Mouse (Mus musculus): ENCODE data around the gene Igsf10. TPM values are rescaled to one million over a fixed set of nuclear protein-coding genes. Genes with fewer than 3 reads are reported as not detected.

Gene Igsf10
- total RNA-seq, 2 experiments from 2014 or later, result 29.3 to 40.9 TPM

- DNase-seq, result no peak
Observed at GRCm38 (mm10) chr3:59293437-59294199, 50.6 kb downstream of the Igsf10 start.

- DNase-seq, result no peak
Observed at GRCm38 (mm10) chr3:59290551-59290950, 53.6 kb downstream of the Igsf10 start.

GRCm38 (mm10) chr3:59278620-59279019, 65.6 kb downstream of the Igsf10 start:
- DNase-seq, result no peak

GRCm38 (mm10) chr3:59278254-59278533, 66.0 kb downstream of the Igsf10 start:
- DNase-seq, result no peak

- DNase-seq, result no peak
Observed at GRCm38 (mm10) chr3:59277502-59278253, 66.5 kb downstream of the Igsf10 start.

GRCm38 (mm10) chr3:59270811-59271210, 73.4 kb downstream of the Igsf10 start:
- no peak for DNase-seq

Other genes starting within 250 kb of the Igsf10 start
- under 1 TPM in 1 of 2 experiments, not detected in 1; 0.09 TPM for gene Gpr171, start 242.6 kb downstream of the Igsf10 start, total RNA-seq (2021)
- 1 to 10 TPM; 2.5 TPM for gene P2ry14, start 190.8 kb downstream of the Igsf10 start, total RNA-seq (2021)
- gene Gpr87, start 149.3 kb downstream of the Igsf10 start, total RNA-seq (2021), result not detected
- 1 to 10 TPM in 1 of 2 experiments, under 1 TPM in 1; 0.59 to 1.1 TPM for gene P2ry13, start 133.5 kb downstream of the Igsf10 start, total RNA-seq (2021)
- 1 to 10 TPM; 2.4 to 2.9 TPM for gene P2ry12, start 81.5 kb downstream of the Igsf10 start, total RNA-seq (2021)